23 mouse cellular contexts compared by ENCODE assay signal in genomic region chr3:75182606-75183005, GRCm38 (mm10). TPM values are rescaled to one million over a fixed set of nuclear protein-coding genes. Genes with fewer than 3 reads are reported as not detected.
DNase-seq lines count a peak whose midpoint lies in the region; ATAC-seq lines count a peak whose summit lies in the region.
"Had no signal": no experiment of that assay in that cellular context is flagged by ENCODE, and none has a peak within 500 bp of the region (broad histone marks: within the 10 kb centered on the region; RNA-seq: fewer than 3 reads in every experiment).

No protein-coding gene starts in this region.

- ATAC-seq in megakaryocyte progenitor cell, adult 5-6 weeks (replicated peaks; ENCODE audit: poor library complexity), result no peak
- ATAC-seq: forebrain, embryonic 14.5 days; inflammation-experienced regulatory T-cells, adult 6 months; liver, postnatal 0 days had no signal

- peak; percentile 10 for DNase-seq in kidney, postnatal 10 days
- no peak for DNase-seq in kidney, postnatal 25 days
- peak; percentile 11 for DNase-seq in ES-CJ7 (ENCODE audit: low read depth, low spot score)
- peak; percentile 19 for DNase-seq in R1 (ENCODE audit: low read depth, low spot score)
- DNase-seq in mesoderm, embryonic 11.5 days (ENCODE audit: low read depth, low spot score), result peak; percentile 14
- no peak for DNase-seq in adrenal gland, postnatal 25 days
- DNase-seq: adrenal gland, postnatal 14 days; cerebellum, adult 8-10 months; cerebellum, postnatal 36 days; gastrocnemius, postnatal 10 days; heart, adult 18-20 months; kidney, adult 18-20 months; left cerebral cortex, postnatal 4 days; liver, postnatal 0 days; lung, postnatal 14 days; midbrain, embryonic 14.5 days; right cerebral cortex, adult 18-20 months; thymus, adult 18-20 months; thymus, postnatal 36 days had no signal

RNA-seq across cellular contexts. Expression of gene Zbbx, which starts 17.8 kb away (rescaled TPM):
- not detected in 2 replicates for total RNA-seq in megakaryocyte progenitor cell, adult 5-6 weeks (2015)
- total RNA-seq in megakaryocyte progenitor cell, adult 5-6 weeks (2017), result not detected in 2 replicates
- total RNA-seq in adrenal gland, postnatal 25 days (2021), result not detected in 2 replicates
- total RNA-seq: adrenal gland, postnatal 14 days; gastrocnemius, postnatal 10 days; heart, adult 18-20 months; heart, postnatal 25 days had no signal

Comparison
In these comparisons a context has a peak if more than half of its experiments do, and no peak if none do; other contexts are left out.
1. DNase-seq: peak in kidney, postnatal 10 days (single experiment), ES-CJ7 (single experiment), R1 (single experiment) and mesoderm, embryonic 11.5 days (single experiment); none in kidney, postnatal 25 days (0 of 2) and adrenal gland, postnatal 25 days (single experiment).